Mouse (Mus musculus) cortical plate, adult 2 months (tissue): ENCODE data around the gene Nat8f4.

Experiments
- CTCF ChIP-seq: fragments of 200-500 bp; IDR thresholded peaks from 2 replicates; pipeline ENCODE4 v1.5.1; 2011; ENCODE audit warnings: mild to moderate bottlenecking, control low read depth, low read length; ENCODE audit not compliant: insufficient read depth; ENCODE audit errors: extremely low read depth
- POLR2A ChIP-seq: fragments of 200-500 bp; IDR thresholded peaks from 2 replicates; pipeline ENCODE4 v1.6.1; 2011; ENCODE audit warnings: mild to moderate bottlenecking, low read length, control low read depth; ENCODE audit not compliant: insufficient read depth; ENCODE audit errors: extremely low read depth

GRCm38 (mm10) chr6:85856194-85856678 is 48.4 kb downstream of the Nat8f4 start:
- TF ChIP-seq CTCF: no peak
- no peak for TF ChIP-seq POLR2A
